Mouse (Mus musculus) heart, postnatal 25 days (tissue): ENCODE data around the gene Palm2. TPM values are rescaled to one million over a fixed set of nuclear protein-coding genes. Genes with fewer than 3 reads are reported as not detected.

Experiments
- DNase-seq: peaks from one replicate; pipeline ENCODE4 v3.0.0; 2022; ENCODE audit warnings: low spot score
- intact Hi-C: fragments of 180-260 bp; cut with DNase I; formaldehyde crosslinking; loops from one replicate; pipeline ENCODE4 v1.15.1; 2025
- total RNA-seq, 2 experiments: library from RNA; stranded (reverse); gene quantifications; 2 replicates each; pipeline ENCODE4 v1.2.3; 2021

Gene Palm2
- total RNA-seq, 2 experiments from 2014 or later: 13.9 to 14.8 TPM

DNA sequence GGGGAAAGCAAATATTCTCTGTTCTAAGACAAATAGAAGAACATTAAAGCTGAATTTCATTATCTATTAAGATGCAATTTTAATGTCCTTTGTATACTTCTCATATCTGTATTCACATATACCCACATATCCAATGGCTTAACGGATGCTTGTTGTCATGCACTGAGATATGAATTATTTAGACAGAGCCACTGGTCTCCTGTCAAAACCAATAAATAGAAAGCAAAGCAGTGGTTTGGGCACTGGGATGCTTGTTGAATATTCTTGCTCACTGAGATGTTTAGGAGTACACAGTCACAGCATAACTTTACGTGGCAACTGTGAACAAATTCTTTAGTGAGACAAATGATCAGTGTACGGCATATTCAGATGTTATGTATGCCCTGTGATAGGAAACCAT, 206.9 kb downstream of the Palm2 start:
- intact Hi-C loops: no loop called here
- no peak for DNase-seq

DNA sequence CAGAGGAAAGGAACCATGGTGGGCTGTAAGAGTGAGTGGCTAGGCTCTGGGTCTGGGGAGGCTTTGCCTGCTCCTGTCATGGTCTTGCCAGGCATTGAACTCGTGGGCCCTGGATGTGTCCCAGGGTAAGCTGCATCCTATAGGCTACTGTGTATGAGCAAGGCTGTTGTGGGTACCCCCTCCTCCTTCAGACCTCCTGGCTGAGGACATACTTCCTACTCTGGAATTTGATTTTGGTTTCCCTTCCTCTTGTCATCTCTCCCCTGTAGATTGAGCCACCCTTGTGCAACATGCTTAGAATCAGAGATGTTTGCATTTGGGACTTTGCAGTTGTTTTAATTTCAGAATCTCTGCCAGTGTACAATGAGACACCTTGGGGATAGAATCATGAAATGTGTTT, 216.9 kb downstream of the Palm2 start:
- intact Hi-C loops: no loop called here

DNA sequence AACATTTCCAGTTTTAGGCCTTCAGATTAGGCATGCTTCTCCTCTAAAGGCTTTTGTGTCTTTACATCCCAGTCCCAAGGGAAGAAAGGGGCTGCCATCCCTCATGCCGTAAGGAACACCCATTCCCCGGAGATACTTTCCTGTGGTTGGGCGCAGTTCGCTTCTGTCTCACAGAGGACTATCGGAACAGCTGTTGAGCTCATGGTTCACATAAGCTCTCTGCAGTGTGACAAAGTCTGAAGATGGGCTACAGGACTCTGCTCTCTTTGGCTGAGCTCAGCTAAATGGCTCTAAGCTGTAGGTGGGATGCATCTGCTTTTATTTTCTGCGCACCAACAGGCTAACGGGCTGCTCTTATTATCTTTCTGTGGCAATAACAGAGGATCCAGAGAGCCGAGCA, 217.5 kb downstream of the Palm2 start:
- intact Hi-C loops: no loop called here
- DNase-seq: no peak

More for the DNA sequence above, 216.9 kb downstream of the Palm2 start:
- no peak for DNase-seq

- intact Hi-C loops: no loop called here
- DNase-seq: no peak
These were observed 218.3 kb downstream of the Palm2 start for GRCm38 (mm10) chr4:57652185-57652904.

DNA sequence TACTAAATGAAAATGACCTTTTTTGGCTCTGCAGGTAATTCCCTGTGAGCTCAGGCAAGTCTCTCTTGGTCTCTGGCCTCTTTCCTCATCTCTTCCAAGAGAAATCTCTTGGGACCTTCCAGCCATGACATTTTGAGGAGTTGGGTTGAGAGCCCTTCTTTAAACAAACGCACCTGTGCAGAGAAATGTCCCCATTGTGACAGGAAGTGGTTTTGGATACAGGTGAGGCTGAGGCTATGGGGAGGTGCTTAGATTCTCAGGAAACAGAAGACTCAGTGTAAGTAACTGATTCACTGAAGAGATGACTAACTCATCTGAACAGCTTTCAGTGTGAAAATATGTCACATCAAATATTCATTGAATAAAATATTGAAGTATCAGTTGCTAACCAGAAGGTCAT, 221.9 kb downstream of the Palm2 start:
- intact Hi-C loops: no loop called here
- no peak for DNase-seq

DNA sequence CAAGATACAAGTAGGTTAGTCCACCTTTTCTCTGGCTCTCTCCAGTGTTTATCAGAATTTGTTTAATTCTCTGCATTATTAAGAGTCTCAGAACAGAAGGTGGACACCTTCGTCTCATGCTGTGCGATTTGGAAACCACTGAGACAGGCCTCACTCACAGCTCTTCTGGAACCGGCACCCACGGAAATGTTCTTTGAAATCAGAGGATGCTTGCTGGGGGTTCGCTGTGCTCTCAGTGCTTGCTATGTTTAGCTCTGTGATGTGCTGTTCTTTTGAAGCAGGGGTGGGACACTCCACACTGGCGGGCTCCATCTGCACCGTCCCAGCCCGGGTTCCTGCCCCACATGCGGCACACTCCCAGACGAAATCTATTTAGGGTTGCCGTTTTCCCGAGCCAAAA, 222.3 kb downstream of the Palm2 start:
- intact Hi-C loops: no loop called here

GRCm38 (mm10) chr4:57656861-57657260, 222.8 kb downstream of the Palm2 start:
- intact Hi-C loops: no loop called here
- no peak for DNase-seq

More for the DNA sequence above, 222.3 kb downstream of the Palm2 start:
- no peak for DNase-seq

- DNase-seq: no peak
- intact Hi-C loops: loop anchor here (10.0 kb wide), 1 partner anchor 196 kb away; no protein-coding TSS in a partner anchor
These were observed 226.4 kb downstream of the Palm2 start for GRCm38 (mm10) chr4:57660470-57660869.

GRCm38 (mm10) chr4:57666101-57666500, 232.1 kb downstream of the Palm2 start:
- intact Hi-C loops: loop anchor here (5.0 to 10.0 kb wide), 2 partner anchors 201 to 294 kb away; no protein-coding TSS in a partner anchor
- no peak for DNase-seq

GRCm38 (mm10) chr4:57670813-57671469, 236.9 kb downstream of the Palm2 start:
- intact Hi-C loops: loop anchor here (1.0 to 10.0 kb wide), 3 partner anchors 186 to 414 kb away; no protein-coding TSS in a partner anchor
- peak; percentile 40 for DNase-seq

- intact Hi-C loops: loop anchor here (2.0 to 10.0 kb wide), 3 partner anchors 185 to 412 kb away; no protein-coding TSS in a partner anchor
- DNase-seq: no peak
These were observed 238.5 kb downstream of the Palm2 start for GRCm38 (mm10) chr4:57672541-57672940.

GRCm38 (mm10) chr4:57672996-57673906, 239.2 kb downstream of the Palm2 start:
- intact Hi-C loops: loop anchor here (2.0 to 10.0 kb wide), 3 partner anchors 184 to 412 kb away; no protein-coding TSS in a partner anchor
- DNase-seq: peak; percentile 76

DNA sequence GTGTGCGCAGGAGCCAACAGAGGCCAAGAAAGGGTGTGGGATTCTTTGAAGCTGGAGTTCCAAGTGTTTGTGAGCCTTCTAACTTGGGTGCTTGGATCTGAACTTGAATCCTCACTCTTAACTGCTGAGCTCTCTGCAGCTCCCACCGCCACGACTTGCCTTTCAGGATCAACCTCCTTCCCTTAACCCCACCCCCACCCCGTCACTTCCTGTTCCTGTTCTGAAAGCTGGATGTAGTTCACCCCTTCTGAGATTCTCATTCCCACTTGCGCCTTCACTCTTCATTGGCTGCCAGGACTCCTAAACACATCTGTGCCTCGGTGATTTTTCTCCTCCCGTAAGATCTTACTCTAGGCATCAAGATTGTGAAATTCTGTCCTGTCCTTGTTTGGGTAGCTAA, 240.3 kb downstream of the Palm2 start:
- DNase-seq: no peak
- intact Hi-C loops: loop anchor here (2.0 to 10.0 kb wide), 4 partner anchors 14 to 410 kb away; no protein-coding TSS in a partner anchor

DNA sequence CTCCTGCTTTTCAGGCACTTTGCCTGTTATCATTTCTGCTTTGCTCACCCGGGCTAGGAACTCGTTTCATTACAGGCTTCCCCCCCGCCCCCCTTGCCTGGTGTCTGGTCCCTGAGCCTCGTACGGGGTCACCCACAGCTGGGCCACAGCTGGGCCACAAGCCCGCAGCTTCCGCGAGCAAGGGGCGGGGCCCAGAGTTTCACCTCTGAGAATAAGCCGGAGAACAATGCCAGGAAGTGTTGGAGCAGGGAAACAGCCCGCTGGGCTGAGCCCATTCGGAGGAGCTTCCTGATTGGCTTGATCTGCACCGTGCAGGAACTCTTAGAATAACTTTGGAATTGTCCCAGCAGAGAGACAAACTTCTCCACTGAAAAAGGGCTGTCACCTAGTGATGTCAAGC, 241.3 kb downstream of the Palm2 start:
- DNase-seq: peak; percentile 86
- intact Hi-C loops: loop anchor here (2.0 to 10.0 kb wide), 3 partner anchors 13 to 409 kb away; no protein-coding TSS in a partner anchor

- DNase-seq: no peak
- intact Hi-C loops: loop anchor here (10.0 kb wide), 1 partner anchor 407 kb away; no protein-coding TSS in a partner anchor
These were observed 243.9 kb downstream of the Palm2 start for GRCm38 (mm10) chr4:57677916-57678315.

- intact Hi-C loops: loop anchor here (10.0 kb wide), 1 partner anchor 406 kb away; no protein-coding TSS in a partner anchor
- DNase-seq: peak; percentile 69
These were observed 245.0 kb downstream of the Palm2 start for GRCm38 (mm10) chr4:57678991-57679457.

DNA sequence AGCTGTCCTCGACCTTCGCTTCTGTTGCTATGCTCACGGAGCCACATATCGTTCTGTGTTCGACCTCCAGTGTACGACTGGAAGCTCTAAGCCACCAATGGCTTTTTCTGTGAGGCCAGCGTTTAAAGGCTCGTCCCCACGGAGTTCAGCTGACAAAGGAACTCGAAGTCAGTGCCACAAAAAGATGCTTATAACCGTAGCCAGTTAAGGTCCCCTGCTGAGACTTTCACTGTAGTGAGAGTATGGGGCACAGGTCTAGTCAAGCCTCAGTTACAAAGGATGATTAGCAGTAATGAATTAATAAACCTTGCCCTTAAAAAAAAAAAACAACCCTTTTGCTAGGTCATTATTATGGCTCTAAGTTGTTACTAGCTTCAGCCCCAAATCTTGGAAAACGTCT, 246.1 kb downstream of the Palm2 start:
- no peak for DNase-seq
- intact Hi-C loops: no loop called here

DNA sequence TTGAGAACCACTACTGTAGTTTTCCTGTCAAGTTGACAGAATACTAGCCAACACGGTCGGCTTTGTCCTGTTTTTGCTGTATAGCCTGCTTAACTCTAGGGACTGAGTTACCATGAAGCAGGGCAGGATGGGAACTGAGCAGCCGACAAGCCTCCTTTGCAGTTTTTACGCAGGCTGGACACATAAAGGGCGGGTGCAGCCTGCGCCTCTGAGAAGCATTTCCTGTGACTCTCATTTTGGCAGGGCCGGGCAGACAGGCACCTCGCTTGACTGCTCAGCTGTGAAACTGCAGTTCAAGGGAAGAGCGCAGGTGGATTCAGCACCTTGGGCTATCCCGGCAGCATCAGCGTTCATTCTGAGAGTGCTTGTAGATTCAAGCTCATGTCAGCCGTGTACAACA, 247.5 kb downstream of the Palm2 start:
- intact Hi-C loops: no loop called here
- DNase-seq: peak; percentile 49

DNA sequence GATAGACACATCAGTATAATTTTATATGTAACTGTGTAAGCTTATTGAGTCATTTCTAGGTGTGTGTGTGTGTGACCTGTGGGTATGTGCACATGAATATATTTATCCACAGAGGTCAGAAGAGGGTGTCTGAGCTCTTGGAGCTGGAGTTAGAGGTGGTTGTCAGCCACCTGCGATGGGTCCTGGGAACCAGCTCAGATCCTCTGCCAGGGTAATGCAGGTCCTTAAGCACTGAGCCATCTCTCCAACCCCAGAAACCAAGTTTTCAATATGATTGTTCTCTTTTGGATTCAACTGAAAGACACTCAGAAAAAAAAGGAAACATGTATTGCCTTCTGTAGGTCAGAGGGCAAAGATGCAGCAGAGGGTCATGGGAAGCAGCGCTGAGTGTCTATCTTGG, 248.3 kb downstream of the Palm2 start:
- DNase-seq: no peak
- intact Hi-C loops: no loop called here

- intact Hi-C loops: no loop called here
- DNase-seq: no peak
These were observed 248.9 kb downstream of the Palm2 start for GRCm38 (mm10) chr4:57682944-57683343.
